Mouse (Mus musculus): ENCODE measurements around the gene Col28a1. TPM values are rescaled to one million over a fixed set of nuclear protein-coding genes. Genes with fewer than 3 reads are reported as not detected.

Gene Col28a1
- polyA plus RNA-seq, 1 experiment from 2014 or later: not detected

DNA sequence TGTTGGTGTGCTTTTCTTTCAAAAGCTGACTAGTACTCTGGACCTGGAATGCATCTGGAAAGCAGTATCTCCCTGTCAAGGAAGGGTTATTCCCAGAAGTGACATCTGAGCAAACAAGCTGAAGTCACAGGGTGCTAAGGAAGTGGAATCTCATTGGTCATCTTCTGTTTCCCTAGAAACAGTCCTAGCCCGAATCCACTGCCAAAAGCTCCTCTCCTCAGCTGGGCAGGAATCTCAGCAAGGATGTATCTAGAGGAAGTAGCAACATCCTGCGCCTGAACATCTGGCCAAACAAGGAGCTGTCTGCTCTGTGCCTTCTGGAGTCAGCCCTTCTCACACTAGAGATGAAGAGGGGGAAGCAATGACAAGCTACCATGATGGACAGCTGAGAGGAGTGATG lies 18.4 kb downstream of the Col28a1 start:
- Histone ChIP-seq H3K4me3 (no peak overlapping the region), H3K9ac (no peak overlapping the region), H3K4me1 (replicated peaks) (peaks cover 12% of the 10 kb centered on the region), H3K4me2 (no peak overlapping the region), H3K9me3 (replicated peaks) (no peaks in the 10 kb centered on the region), H3K27ac (ENCODE audit: poor library complexity, severe bottlenecking) (no peak overlapping the region), H3K36me3 (no peaks in the 10 kb centered on the region), H3K27me3 (replicated peaks) (no peaks in the 10 kb centered on the region)
- WGBS: 18% methylated on average over 2 of the region's 2 CpGs
- peak; percentile 74 for ATAC-seq (ENCODE audit: insufficient number of reproducible peaks, low FRiP score)

DNA sequence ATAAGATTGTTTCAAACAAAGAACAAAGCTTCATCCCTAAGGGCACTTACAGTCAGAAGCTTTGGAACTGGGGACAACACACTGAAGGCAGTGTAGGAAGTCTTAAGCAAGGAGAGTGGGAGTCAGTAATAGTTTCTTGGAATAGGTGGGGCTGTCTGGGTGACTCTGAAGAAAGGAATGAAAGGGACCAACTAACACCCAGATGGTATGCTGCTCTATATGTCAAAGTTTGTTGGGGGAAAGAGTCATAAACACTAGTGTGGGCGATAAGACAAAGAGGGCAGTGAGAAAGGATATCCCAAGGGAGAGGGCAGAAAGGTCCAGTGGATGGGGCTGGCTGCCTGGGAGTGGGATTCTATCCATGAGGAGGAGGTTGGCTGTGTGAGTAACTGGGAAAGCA lies 20.3 kb downstream of the Col28a1 start:
- H3K4me3 ChIP-seq: no peak overlapping the region
- H3K27ac ChIP-seq (ENCODE audit: poor library complexity, severe bottlenecking): no peak overlapping the region
- 47% methylated on average over 1 of the region's 1 CpGs for WGBS

DNA sequence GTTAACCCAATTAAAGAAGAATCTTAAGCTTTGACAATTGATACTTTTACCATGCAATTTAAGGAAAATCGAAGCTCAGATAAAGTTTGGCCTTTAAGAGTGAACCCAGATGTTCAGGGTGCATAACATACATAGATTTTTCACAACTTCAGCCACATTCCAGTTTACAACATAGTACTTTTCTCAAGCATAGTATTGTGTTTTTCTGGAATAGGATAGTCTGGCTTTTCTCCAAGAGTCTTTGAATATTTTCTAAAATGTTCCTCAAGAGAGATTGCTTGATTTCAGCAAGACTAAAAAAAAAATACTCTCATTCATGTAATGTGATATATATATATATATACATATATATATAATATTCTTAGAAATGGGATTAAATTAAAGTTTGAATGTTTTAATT lies 27.7 kb downstream of the Col28a1 start:
- 65% methylated on average over 1 of the region's 1 CpGs for WGBS
- H3K4me1 ChIP-seq (replicated peaks): no peaks in the 10 kb centered on the region
- H3K36me3 ChIP-seq: no peaks in the 10 kb centered on the region
- no peaks in the 10 kb centered on the region for H3K27me3 ChIP-seq (replicated peaks)
- H3K9me3 ChIP-seq (replicated peaks): no peaks in the 10 kb centered on the region
- ATAC-seq (ENCODE audit: insufficient number of reproducible peaks, low FRiP score): no peak
- no peak overlapping the region for H3K27ac ChIP-seq (ENCODE audit: poor library complexity, severe bottlenecking)
- no peak overlapping the region for H3K9ac ChIP-seq
- H3K4me3 ChIP-seq: no peak overlapping the region
- no peak overlapping the region for H3K4me2 ChIP-seq

More for the DNA sequence above, 20.3 kb downstream of the Col28a1 start:
- Histone ChIP-seq H3K9ac (no peak overlapping the region), H3K36me3 (no peaks in the 10 kb centered on the region), H3K4me1 (replicated peaks) (peaks cover 4% of the 10 kb centered on the region; the same call in 1 of the 2 replicates), H3K4me2 (no peak overlapping the region), H3K27me3 (replicated peaks) (no peaks in the 10 kb centered on the region), H3K9me3 (replicated peaks) (no peaks in the 10 kb centered on the region)
- ATAC-seq (ENCODE audit: insufficient number of reproducible peaks, low FRiP score): no peak

DNA sequence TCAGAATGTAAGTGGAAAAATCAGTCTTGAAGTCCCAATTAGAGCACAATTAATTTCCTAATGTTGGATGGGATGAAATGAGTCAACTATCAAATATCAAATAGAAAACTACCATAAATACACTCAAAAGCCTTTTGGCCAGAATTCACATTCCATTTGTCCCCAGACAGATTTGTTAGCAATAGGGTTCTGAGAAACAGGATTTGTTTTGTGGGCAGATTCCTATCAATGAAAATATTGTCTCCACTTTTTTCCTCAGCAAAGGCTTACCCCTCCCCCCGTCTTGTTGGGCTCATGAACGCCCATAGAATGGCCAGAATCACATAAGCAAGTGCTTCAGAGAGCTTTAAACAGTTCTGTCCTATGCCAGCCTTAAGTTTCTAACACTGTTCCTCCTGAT lies 32.4 kb downstream of the Col28a1 start:
- H3K27me3 ChIP-seq (replicated peaks): no peaks in the 10 kb centered on the region
- H3K9me3 ChIP-seq (replicated peaks): no peaks in the 10 kb centered on the region
- H3K4me3 ChIP-seq: no peak overlapping the region
- H3K4me1 ChIP-seq (replicated peaks): no peaks in the 10 kb centered on the region
- no peaks in the 10 kb centered on the region for H3K36me3 ChIP-seq
- no peak overlapping the region for H3K9ac ChIP-seq
- no peak for ATAC-seq (ENCODE audit: insufficient number of reproducible peaks, low FRiP score)
- H3K4me2 ChIP-seq: no peak overlapping the region
- WGBS: 50% methylated on average over 2 of the region's 2 CpGs
- no peak overlapping the region for H3K27ac ChIP-seq (ENCODE audit: poor library complexity, severe bottlenecking)

DNA sequence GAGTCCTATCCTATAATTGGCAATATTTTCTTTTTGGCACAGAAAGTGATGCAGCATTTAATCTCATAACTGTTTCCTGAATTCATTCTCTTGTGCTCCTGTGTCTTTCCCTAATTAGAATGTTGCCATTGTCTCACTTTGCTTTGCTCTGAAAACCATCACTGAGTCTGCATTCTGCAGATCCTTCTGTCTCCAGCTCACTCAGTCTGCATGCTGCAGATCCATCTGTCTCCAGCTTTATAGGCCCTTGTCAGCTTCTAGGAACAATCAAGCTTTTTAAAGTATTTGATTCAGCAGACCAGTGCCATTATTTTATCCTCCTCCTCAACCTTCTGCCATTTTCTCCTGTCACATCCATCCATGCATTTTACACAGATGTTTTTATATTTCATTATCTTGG lies 35.3 kb downstream of the Col28a1 start:
- Histone ChIP-seq H3K36me3 (no peaks in the 10 kb centered on the region), H3K4me1 (replicated peaks) (no peaks in the 10 kb centered on the region), H3K9me3 (replicated peaks) (no peaks in the 10 kb centered on the region), H3K4me2 (no peak overlapping the region), H3K4me3 (no peak overlapping the region), H3K27me3 (replicated peaks) (no peaks in the 10 kb centered on the region), H3K9ac (no peak overlapping the region), H3K27ac (ENCODE audit: poor library complexity, severe bottlenecking) (no peak overlapping the region)
- no peak for ATAC-seq (ENCODE audit: insufficient number of reproducible peaks, low FRiP score)

DNA sequence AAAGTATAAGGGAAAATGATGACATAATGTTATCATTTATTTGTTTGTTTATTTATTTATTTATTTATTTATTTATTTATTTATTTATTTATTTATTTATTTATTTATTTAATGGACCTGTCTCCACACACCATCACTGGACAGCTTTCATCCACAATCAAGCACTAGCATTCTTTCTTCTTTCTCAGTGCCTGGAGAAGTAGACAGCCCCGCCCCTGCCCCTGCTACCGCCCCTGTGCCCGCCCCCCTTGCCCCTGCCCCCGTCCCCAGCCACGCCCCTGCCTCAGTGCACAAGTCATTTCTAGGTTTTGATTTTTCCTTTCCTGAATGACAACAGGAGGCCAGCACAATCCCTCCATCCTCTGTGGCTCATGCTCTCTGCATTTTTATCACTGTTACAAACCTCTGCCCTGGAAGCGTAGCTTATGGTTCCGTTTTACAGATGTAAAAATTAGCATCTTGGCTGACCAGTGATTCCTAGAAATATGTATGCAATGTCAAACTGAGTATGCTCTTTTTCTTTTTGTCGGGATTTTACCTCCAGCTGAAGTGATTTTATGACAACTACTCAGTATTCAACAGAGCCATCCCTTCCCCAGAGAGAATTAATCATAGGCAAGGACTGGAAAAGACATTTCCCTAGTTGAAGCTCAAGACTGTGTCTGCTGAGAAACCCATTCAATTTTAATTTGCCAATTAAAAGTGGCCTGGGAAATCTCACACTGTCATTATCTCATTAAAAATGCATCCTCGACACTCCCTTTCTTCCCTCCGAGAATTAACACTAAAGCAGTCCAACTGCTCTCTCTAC lies 39.7 kb downstream of the Col28a1 start:
- no peak overlapping the region for H3K9ac ChIP-seq
- no peaks in the 10 kb centered on the region for H3K27me3 ChIP-seq (replicated peaks)
- H3K9me3 ChIP-seq (replicated peaks): no peaks in the 10 kb centered on the region
- no peak for ATAC-seq (ENCODE audit: insufficient number of reproducible peaks, low FRiP score)
- H3K27ac ChIP-seq (ENCODE audit: poor library complexity, severe bottlenecking): no peak overlapping the region
- H3K4me3 ChIP-seq: no peak overlapping the region
- WGBS: 59% methylated on average over 10 of the region's 10 CpGs
- H3K36me3 ChIP-seq: no peaks in the 10 kb centered on the region
- no peak overlapping the region for H3K4me2 ChIP-seq
- H3K4me1 ChIP-seq (replicated peaks): no peaks in the 10 kb centered on the region

DNA sequence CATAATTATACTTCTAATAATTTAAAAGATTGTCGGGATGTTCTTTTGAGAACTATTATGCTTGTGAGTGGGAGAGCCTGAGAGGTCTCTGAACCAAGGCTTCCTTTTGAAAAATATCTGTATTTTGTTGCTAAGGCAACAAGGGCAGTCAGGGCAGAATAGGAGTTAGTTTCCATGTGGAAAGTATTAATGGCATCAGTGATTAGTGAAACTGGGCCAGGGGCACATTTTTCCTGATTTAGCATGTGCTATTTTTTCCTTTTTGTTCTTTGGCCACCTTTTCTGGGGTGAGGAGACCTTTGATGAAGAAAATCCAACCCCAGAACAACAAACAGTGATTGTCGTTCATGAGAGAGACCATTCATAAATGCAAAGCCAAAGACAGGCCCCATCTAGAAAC lies 43.5 kb downstream of the Col28a1 start:
- no peaks in the 10 kb centered on the region for H3K4me1 ChIP-seq (replicated peaks)
- no peak overlapping the region for H3K4me2 ChIP-seq
- H3K4me3 ChIP-seq: no peak overlapping the region
- no peaks in the 10 kb centered on the region for H3K36me3 ChIP-seq
- no peaks in the 10 kb centered on the region for H3K9me3 ChIP-seq (replicated peaks)
- no peaks in the 10 kb centered on the region for H3K27me3 ChIP-seq (replicated peaks)
- no peak overlapping the region for H3K9ac ChIP-seq
- 86% methylated on average over 2 of the region's 2 CpGs for WGBS
- ATAC-seq (ENCODE audit: insufficient number of reproducible peaks, low FRiP score): no peak
- H3K27ac ChIP-seq (ENCODE audit: poor library complexity, severe bottlenecking): no peak overlapping the region

DNA sequence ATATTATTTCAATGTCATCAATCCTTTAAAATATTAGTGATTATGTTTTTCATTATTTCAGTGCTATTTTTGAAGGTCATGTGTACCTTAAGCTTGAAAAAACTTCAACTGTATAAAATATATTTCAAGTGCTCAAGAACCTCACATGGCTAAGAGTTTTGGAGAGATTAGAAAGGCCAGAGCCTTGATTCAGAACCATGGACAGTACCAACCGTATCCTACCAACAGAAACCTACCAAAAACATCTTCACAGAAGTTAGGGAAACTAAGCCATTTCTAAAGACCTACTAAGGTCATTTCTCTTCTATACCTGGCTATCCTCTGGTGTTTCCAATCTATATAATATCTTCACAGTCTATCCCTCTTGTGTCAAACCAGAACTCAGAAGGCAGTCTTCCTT lies 50.5 kb downstream of the Col28a1 start:
- Histone ChIP-seq H3K9me3 (replicated peaks) (no peaks in the 10 kb centered on the region), H3K9ac (no peak overlapping the region), H3K4me2 (no peak overlapping the region), H3K27ac (ENCODE audit: poor library complexity, severe bottlenecking) (no peak overlapping the region), H3K36me3 (no peaks in the 10 kb centered on the region), H3K27me3 (replicated peaks) (no peaks in the 10 kb centered on the region), H3K4me3 (no peak overlapping the region), H3K4me1 (replicated peaks) (no peaks in the 10 kb centered on the region)
- ATAC-seq (ENCODE audit: insufficient number of reproducible peaks, low FRiP score): no peak
- 27% methylated on average over 1 of the region's 1 CpGs for whole genome bisulfite sequencing

DNA sequence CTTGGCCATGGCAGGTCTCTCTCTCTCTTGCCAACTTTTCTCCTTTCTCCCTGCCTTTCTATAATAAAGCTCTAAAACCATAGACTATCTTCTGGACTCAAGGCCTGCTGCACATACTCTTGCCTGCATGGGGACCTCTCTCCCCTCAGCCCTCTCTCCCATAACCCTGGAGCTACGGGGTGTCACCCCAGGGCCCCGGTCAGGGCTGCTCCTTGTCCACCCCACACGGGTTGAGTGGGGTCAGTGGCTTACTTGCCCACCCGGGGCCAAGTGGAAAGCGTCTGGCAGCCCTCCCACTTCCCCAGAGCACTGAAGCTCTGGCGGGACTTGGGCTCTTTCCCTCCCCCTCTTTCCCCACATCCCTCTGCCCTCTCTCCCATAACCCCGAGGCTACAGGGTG lies 62.3 kb downstream of the Col28a1 start:
- H3K9me3 ChIP-seq (replicated peaks): 0 out of 2 replicates have a peak, but pooled peaks cover 2% of the 10 kb centered on the region
- WGBS: 72% methylated on average over 7 of the region's 7 CpGs
- no peaks in the 10 kb centered on the region for H3K27me3 ChIP-seq (replicated peaks)
- H3K4me3 ChIP-seq: no peak overlapping the region
- H3K36me3 ChIP-seq: no peaks in the 10 kb centered on the region
- no peak overlapping the region for H3K4me2 ChIP-seq
- H3K9ac ChIP-seq: no peak overlapping the region
- H3K27ac ChIP-seq (ENCODE audit: poor library complexity, severe bottlenecking): no peak overlapping the region
- no peak for ATAC-seq (ENCODE audit: insufficient number of reproducible peaks, low FRiP score)
- H3K4me1 ChIP-seq (replicated peaks): no peaks in the 10 kb centered on the region

DNA sequence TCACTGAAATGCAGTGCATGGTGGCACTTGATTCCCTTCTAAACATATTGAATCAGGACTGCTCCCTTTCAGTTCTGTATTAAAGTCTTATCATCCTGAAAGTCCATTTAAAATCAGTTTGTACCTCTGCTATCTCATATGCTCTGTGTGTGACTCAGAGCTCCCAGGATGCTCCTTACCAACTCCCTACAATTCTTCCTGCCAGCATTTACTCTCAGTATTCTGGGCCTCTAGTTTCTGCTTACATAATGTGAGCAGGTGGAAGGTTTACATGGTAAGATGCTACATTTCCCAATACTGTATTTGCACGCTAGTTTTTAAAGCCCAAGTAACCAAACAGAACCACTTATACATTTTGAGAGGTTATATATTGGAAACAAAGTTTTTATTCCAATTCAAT lies 64.3 kb downstream of the Col28a1 start:
- Histone ChIP-seq H3K27me3 (replicated peaks) (no peaks in the 10 kb centered on the region), H3K4me3 (no peak overlapping the region), H3K4me2 (no peak overlapping the region), H3K4me1 (replicated peaks) (no peaks in the 10 kb centered on the region), H3K9me3 (replicated peaks) (0 out of 2 replicates have a peak, but pooled peaks cover 2% of the 10 kb centered on the region), H3K9ac (no peak overlapping the region), H3K36me3 (no peaks in the 10 kb centered on the region), H3K27ac (ENCODE audit: poor library complexity, severe bottlenecking) (no peak overlapping the region)
- 75% methylated on average over 1 of the region's 1 CpGs for WGBS
- ATAC-seq (ENCODE audit: insufficient number of reproducible peaks, low FRiP score): no peak

DNA sequence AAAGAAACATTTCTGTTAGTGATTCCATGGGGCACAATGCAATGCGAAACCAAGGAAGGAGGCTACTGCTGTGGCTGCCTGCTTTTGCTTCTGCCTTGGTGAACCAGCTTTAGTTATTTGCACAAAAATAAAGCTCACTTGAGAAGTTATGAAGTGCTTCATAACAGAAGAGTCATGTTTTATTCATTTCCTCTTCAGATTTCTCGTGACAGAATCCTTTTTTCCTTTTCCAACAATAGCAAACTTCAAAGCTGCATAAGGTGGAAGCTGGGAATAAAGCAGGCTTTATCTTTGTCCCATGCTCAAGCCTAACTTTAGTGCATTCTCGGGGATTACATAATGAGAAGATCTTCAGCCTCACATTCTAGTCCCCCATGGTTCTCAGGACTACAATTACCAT lies 65.9 kb downstream of the Col28a1 start:
- Histone ChIP-seq H3K9me3 (replicated peaks) (0 out of 2 replicates have a peak, but pooled peaks cover 2% of the 10 kb centered on the region), H3K36me3 (no peaks in the 10 kb centered on the region), H3K9ac (no peak overlapping the region), H3K4me3 (no peak overlapping the region), H3K4me2 (no peak overlapping the region), H3K27me3 (replicated peaks) (no peaks in the 10 kb centered on the region), H3K4me1 (replicated peaks) (no peaks in the 10 kb centered on the region), H3K27ac (ENCODE audit: poor library complexity, severe bottlenecking) (no peak overlapping the region)
- no peak for ATAC-seq (ENCODE audit: insufficient number of reproducible peaks, low FRiP score)
- 59% methylated on average over 3 of the region's 3 CpGs for WGBS

DNA sequence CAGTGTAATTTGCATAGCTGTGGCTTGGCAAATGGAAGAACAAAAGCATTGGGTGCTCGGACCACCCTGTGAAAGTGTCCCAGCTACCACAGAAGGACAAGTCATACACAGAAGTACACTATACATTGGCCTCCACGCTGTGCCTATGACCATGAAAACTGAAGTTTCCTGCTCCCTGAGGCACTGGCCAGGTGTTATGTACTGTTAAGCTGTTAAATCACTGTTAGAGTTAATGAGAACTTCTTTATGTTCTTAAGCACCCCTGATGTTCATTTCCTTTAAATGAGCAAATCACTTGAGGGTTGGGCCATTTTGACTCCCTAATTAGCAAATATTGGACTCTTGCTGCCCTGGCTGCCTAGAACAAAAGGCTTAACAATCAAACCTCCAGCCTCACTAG lies 73.3 kb downstream of the Col28a1 start:
- H3K9ac ChIP-seq: no peak overlapping the region
- no peaks in the 10 kb centered on the region for H3K27me3 ChIP-seq (replicated peaks)
- ATAC-seq (ENCODE audit: insufficient number of reproducible peaks, low FRiP score): no peak
- H3K27ac ChIP-seq (ENCODE audit: poor library complexity, severe bottlenecking): no peak overlapping the region
- no peak overlapping the region for H3K4me3 ChIP-seq
- no peak overlapping the region for H3K4me2 ChIP-seq
- no peaks in the 10 kb centered on the region for H3K36me3 ChIP-seq
- no peaks in the 10 kb centered on the region for H3K9me3 ChIP-seq (replicated peaks)
- 72% methylated on average over 2 of the region's 2 CpGs for WGBS
- H3K4me1 ChIP-seq (replicated peaks): no peaks in the 10 kb centered on the region

Measured in heart, embryonic 12.5 days (tissue).